Mouse (Mus musculus) bone marrow macrophage, adult 2 months (primary cell): ENCODE measurements around the gene Grin2a. TPM values are rescaled to one million over a fixed set of nuclear protein-coding genes. Genes with fewer than 3 reads are reported as not detected.

Experiments used
- H3K27ac ChIP-seq: 2 replicates; pipeline ENCODE4 v1.5.1; 2012; ENCODE audit warnings: low read depth, low read length; ENCODE audit not compliant: insufficient read depth
- H3K4me1 ChIP-seq: 2 replicates; pipeline ENCODE4 v1.6.1; 2012; ENCODE audit warnings: low read length; ENCODE audit not compliant: control insufficient read depth, insufficient read depth
- H3K4me3 ChIP-seq: 2 replicates; pipeline ENCODE4 v1.5.1; 2012; ENCODE audit warnings: mild to moderate bottlenecking, low read length, moderate library complexity; ENCODE audit not compliant: insufficient read depth
- CTCF ChIP-seq: IDR thresholded peaks from 2 replicates; pipeline ENCODE4 v1.5.1; 2012; ENCODE audit warnings: low read depth, mild to moderate bottlenecking, low read length, moderate library complexity
- POLR2A ChIP-seq: IDR thresholded peaks from 2 replicates; pipeline ENCODE4 v1.6.1; 2012; ENCODE audit warnings: mild to moderate bottlenecking, low read depth, low read length, borderline replicate concordance
- polyA plus RNA-seq: library from polyadenylated mRNA; stranded (reverse); fragments of >200 nt; gene quantifications from 2 replicates; pipeline ENCODE4 v1.2.4, GENCODE M21; 2012; ENCODE audit not compliant: missing spikeins, insufficient read depth, insufficient read length

Gene Grin2a
- polyA plus RNA-seq, 1 experiment: not detected

- no peak overlapping the region for H3K4me3 ChIP-seq
- H3K27ac ChIP-seq: no peak overlapping the region
- no peaks in the 10 kb centered on the region for H3K4me1 ChIP-seq
- TF ChIP-seq POLR2A: no peak
- no peak for TF ChIP-seq CTCF
Measured at GRCm38 (mm10) chr16:9978173-9978572, 17.2 kb downstream of the Grin2a start.

GRCm38 (mm10) chr16:9972705-9973104 is 22.7 kb downstream of the Grin2a start:
- TF ChIP-seq CTCF: no peak
- TF ChIP-seq POLR2A: no peak
- H3K4me1 ChIP-seq: no peaks in the 10 kb centered on the region
- no peak overlapping the region for H3K4me3 ChIP-seq
- no peak overlapping the region for H3K27ac ChIP-seq

- TF ChIP-seq POLR2A: no peak
- TF ChIP-seq CTCF: no peak
- H3K4me1 ChIP-seq: 0 out of 2 replicates have a peak, but pooled peaks cover 2% of the 10 kb centered on the region
- no peak overlapping the region for H3K27ac ChIP-seq
- H3K4me3 ChIP-seq: no peak overlapping the region
Measured at GRCm38 (mm10) chr16:9964469-9964868, 30.9 kb downstream of the Grin2a start.

- TF ChIP-seq POLR2A: no peak
- no peak for TF ChIP-seq CTCF
- H3K4me1 ChIP-seq: 0 out of 2 replicates have a peak, but pooled peaks cover 2% of the 10 kb centered on the region
- H3K4me3 ChIP-seq: no peak overlapping the region
- H3K27ac ChIP-seq: no peak overlapping the region
Measured at GRCm38 (mm10) chr16:9962482-9962881, 32.9 kb downstream of the Grin2a start.

GRCm38 (mm10) chr16:9959340-9959739 is 36.0 kb downstream of the Grin2a start:
- TF ChIP-seq CTCF (no peak), POLR2A (no peak)
- H3K4me3 ChIP-seq: no peak overlapping the region
- H3K27ac ChIP-seq: no peak overlapping the region
- H3K4me1 ChIP-seq: no peaks in the 10 kb centered on the region

GRCm38 (mm10) chr16:9954266-9954665 is 41.1 kb downstream of the Grin2a start:
- Histone ChIP-seq H3K4me3 (no peak overlapping the region), H3K27ac (no peak overlapping the region), H3K4me1 (no peaks in the 10 kb centered on the region)
- TF ChIP-seq CTCF (no peak), POLR2A (no peak)

- Histone ChIP-seq H3K4me1 (no peaks in the 10 kb centered on the region), H3K27ac (no peak overlapping the region), H3K4me3 (no peak overlapping the region)
- TF ChIP-seq POLR2A (no peak), CTCF (no peak)
Measured at GRCm38 (mm10) chr16:9953396-9953831, 41.9 kb downstream of the Grin2a start.

GRCm38 (mm10) chr16:9949250-9949649 is 46.1 kb downstream of the Grin2a start:
- Histone ChIP-seq H3K27ac (no peak overlapping the region), H3K4me1 (no peaks in the 10 kb centered on the region), H3K4me3 (no peak overlapping the region)
- TF ChIP-seq CTCF (no peak), POLR2A (no peak)

- Histone ChIP-seq H3K27ac (no peak overlapping the region), H3K4me3 (no peak overlapping the region), H3K4me1 (no peaks in the 10 kb centered on the region)
- TF ChIP-seq POLR2A (no peak), CTCF (no peak)
Measured at GRCm38 (mm10) chr16:9947430-9947829, 47.9 kb downstream of the Grin2a start.

GRCm38 (mm10) chr16:9944836-9945235 is 50.5 kb downstream of the Grin2a start:
- Histone ChIP-seq H3K4me3 (no peak overlapping the region), H3K4me1 (no peaks in the 10 kb centered on the region), H3K27ac (no peak overlapping the region)
- TF ChIP-seq POLR2A (no peak), CTCF (no peak)
